Mouse (Mus musculus): ENCODE results near the gene Gm5868.
A peak's percentile ranks its signal among the peaks of the same experiment; 100 is the strongest.

GRCm38 (mm10) chr5:72621022-72621421, 33.7 kb upstream of the Gm5868 start:
- TF ChIP-seq POLR2A (IDR thresholded peaks at IDR 0.05; ENCODE audit: low read depth, low read length) (no peak), MAFK (IDR thresholded peaks at IDR 0.05; ENCODE audit: insufficient replicate concordance, low read length) (no peak), E2F4 (IDR thresholded peaks at IDR 0.05; ENCODE audit: insufficient replicate concordance, low read depth, low read length) (no peak), POLR2AphosphoS2 (IDR thresholded peaks at IDR 0.05; ENCODE audit: low read depth, low read length) (no peak), CTCF (conservative IDR thresholded peaks at IDR 0.05 in 1 of 2, IDR thresholded peaks at IDR 0.05 in 1 of 2; ENCODE audit: low read depth in 2 of 2, low read length in 2 of 2) (peak in 1 of 2 experiments; percentile 37; a peak in 2 of 4 replicates)
